Mouse (Mus musculus): ENCODE data around the gene Sh3d21. TPM values are rescaled to one million over a fixed set of nuclear protein-coding genes. Genes with fewer than 3 reads are reported as not detected.

Gene Sh3d21
- polyA plus RNA-seq, 1 experiment: 3.6 TPM

DNA sequence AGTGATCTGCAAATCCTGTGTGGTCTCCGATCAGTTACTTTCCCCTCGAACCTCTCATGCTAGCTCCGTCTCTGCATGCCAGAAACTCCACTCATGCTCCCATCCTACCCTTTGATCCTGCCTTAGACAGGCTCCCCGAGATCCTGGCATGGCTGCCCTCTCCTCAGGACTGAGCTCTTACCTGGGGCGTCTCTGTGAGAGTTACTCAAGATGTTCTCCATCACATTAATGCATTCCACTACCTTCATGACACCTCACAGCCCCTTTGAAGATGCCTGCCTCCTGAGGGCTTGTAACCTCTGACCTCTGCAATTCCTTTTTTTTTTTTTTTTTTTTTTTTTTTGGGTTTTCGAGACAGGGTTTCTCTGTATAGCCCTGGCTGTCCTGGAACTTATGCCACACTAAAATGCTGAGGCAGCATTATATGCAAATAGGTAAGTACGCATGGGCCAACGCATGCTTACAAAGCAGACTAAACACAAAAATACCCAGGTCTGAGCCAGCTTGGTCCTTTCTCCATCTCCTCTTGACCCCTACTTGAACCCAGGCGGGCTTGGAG lies 16.2 kb downstream of the Sh3d21 start:
- no peak for DNase-seq (ENCODE audit: low read depth)

DNA sequence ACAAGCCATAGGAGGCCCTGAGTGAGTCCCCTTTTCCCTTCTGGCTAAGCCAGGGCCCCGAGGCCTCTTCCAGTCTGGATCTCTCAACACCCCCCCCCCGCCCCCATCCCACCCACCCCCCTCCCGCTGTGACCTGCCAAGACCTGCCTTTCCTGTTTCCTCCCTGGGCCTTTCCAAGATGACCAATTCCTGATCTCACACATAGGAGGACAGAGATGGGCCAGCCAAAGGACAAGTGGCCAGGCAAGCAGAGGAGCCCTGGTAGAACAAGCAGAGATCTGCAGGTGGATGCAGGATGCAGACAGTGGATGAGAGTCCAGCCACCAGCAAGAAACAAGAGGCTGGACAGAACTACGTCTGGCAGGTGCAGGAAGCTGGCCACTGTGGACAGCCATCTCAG lies 17.9 kb downstream of the Sh3d21 start:
- DNase-seq (ENCODE audit: low read depth): no peak

DNA sequence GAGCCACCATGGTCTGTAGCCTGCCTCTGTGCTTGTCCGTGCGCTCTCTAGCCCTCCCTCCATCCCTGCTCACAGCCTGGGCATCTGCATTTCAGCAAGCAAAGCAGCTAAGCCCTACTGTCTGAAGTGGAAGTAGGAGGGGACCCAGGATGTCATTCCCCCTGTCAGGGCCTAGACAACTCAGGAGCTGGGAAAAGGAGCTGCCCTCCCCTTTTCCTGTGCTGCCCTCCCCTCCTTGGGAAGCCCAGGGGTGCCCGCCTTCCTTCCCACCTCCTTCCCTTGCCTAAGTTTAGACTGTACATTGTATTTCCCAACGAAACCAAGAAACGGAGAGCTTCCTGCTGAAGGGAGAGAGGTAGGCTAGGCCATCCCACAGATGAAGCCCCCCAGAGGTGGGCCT lies 22.3 kb downstream of the Sh3d21 start:
- no peak for DNase-seq (ENCODE audit: low read depth)

DNA sequence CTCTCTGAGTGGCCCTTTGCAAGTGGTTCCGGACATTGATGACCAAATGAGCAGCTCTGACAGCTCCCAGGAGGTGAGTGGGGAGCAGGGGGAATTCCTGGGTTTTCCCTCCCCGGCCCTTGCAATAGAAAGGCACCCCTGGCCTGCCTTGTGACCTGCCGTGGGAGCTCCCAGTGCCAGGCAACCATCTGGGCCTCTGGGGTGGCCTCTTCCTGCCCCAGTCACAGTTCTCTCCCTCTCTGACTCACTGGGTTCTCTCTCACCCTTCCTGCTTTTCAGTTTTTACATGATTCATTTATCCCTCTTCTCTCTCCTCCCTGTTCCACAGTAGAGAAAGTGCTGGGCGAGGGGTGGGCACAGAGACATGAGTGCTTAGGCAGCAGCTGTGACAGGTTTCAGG lies 25.5 kb downstream of the Sh3d21 start:
- DNase-seq (ENCODE audit: low read depth): no peak

DNA sequence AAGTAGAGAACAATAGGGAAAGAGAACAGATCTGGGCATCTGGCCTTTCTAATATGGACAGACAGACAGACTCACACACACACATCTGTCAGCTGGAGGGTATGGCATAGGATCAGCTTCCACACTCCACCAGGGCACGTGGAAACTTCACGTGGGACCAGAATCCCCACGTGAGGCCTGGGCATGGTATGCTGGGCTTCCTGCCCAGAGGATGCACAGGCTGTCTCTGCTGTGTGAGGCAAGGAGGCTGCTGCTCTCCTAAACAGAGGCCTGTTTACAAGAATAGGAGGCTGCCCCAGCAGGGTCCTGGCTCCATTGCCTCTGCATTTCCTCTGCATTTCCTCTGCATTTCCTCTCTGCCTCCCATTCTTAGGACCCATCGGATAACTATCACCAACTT lies 28.7 kb downstream of the Sh3d21 start:
- no peak for DNase-seq (ENCODE audit: low read depth)

DNA sequence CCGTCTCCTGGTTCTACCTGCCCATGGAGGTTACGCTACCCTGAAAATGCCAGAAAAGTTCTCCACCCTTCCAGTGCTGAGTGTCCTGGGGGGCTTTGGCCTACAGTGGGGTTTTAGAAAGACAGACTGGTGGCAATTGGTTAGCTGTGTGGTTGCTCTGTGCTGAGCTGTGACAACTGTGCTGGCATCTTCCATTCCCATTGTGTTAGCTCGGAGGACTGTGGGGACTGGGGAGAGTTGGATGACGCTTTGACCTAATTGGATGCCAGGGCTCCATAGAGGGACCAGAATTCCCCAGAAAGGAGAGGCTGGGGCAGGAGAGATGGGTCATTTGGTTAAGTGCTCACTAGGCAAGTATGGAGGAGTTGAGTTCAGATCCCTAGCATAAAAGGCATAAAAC lies 29.1 kb downstream of the Sh3d21 start:
- no peak for DNase-seq (ENCODE audit: low read depth)

DNA sequence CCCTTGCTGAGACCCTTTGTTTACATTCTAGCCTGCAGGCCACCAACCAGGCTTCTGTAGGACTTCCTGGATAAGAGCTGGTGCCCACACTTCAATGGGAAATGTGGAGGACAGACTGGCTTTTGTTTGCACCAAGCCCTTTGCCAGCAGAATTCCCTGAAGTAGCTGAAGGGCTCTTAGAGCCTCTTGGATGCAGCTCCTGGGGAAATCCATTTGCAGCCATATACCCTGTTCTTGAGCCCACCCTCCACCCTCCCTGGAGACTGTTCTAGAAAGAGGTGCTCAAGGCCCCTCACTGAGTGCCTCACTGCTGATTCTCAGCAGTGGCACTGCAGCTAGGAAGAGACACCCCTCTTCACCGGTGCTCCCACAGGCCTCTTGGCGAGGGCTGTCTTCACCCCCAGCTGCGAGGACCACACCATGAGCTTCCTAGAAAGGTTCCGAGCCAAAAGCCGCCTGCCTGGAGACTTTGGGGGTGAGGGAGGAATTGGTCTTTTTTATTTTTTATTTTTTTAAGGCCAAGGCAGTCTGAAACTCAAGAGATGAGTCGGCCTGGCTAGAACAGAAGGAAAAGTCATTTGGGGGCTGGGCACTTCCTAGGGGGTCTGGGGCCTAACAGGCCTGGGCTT lies 30.5 kb downstream of the Sh3d21 start:
- no peak for DNase-seq (ENCODE audit: low read depth)

DNA sequence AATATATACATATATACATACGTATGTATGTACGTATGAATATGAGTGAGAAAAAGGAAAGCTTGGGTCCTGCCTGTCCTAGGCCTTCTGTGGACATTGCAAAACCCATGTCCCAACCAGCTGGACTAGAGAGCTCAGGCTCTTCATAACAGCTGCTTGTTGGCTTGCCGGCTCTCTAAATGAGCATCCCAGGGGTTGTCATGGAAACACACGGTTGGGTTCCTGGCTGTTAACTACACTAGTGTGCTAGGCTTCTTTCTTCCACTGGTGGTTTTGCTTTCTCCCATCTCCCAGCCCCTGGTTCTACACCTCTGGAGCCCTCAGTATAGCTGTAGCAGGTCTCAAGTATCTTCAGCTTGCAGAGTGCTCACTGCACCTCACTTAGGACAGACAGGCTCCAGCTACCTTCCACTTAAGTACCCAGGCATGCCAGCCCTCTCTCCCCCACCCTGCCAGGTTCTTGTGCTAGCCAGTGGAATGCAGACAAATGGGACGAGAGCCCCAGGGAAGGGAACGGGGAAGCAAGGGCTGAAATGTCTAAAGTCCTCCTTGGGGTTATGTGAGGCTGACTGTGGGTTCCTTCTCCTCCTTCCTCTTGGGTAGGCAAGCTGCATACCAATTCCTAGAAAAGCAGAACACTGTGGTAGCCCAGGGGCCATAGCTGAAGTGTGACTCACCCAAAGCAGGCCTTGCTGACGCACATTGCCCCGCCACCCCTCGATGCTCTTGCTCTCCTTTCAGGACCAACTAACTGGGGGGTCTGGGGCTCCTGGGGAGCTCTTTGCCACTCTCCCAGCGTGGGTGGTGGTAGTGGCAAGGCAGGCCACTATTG lies 31.8 kb downstream of the Sh3d21 start:
- no peak for DNase-seq (ENCODE audit: low read depth)

DNA sequence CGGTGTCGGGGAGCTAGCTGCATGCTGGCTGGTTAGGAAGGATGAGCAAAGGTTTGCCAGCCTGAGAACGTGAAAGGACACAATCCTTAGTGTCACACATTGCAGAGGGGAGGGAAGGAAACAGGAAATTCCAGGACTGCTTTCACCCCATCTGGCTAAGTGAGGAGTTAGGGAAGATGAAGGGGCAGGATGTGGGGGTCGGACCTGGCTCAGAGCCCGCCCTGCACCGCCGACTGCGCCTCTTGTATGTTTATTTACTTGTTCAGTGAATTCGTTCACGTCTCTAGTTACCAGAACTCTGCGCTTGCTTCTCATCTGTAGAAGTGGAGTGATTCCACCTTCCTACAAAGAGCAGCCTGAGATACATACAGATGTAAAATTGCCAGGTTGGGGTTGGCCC lies 32.8 kb downstream of the Sh3d21 start:
- DNase-seq (ENCODE audit: low read depth): no peak

DNA sequence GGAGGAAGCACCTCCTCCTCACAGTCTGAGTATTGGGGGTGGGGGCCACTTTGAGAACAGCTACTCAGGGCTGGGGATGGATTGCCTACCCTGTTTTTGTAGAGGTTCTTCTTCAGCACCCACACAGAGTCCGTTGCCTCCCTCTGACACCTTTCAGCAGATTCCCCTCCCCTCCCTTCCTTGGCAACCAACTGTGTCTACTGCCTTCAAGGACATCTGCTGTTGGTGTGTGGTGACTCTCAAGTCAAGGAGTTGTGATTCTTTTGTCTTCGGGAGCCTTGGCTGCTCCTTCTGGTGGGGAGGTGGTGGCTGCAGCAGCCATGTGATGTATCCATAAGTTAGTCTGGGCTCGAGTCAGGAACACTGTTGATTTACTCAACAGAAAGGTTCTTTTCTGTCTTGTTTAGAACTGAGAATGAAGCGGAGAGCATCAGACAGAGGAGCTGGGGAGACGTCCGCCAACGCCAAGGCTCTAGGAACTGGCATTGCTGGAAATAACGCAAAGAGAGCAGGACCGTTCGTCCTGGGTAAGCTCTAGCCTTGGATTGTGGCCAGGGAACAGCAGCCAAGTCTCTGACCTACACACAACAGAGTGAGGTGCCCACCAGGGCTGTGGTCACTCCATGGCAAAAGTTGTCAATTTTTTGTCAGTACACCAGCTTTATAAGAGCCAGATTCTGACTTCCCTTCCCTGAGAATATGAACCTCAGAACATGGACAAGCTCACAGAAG lies 39.8 kb downstream of the Sh3d21 start:
- DNase-seq (ENCODE audit: low read depth): no peak

DNA sequence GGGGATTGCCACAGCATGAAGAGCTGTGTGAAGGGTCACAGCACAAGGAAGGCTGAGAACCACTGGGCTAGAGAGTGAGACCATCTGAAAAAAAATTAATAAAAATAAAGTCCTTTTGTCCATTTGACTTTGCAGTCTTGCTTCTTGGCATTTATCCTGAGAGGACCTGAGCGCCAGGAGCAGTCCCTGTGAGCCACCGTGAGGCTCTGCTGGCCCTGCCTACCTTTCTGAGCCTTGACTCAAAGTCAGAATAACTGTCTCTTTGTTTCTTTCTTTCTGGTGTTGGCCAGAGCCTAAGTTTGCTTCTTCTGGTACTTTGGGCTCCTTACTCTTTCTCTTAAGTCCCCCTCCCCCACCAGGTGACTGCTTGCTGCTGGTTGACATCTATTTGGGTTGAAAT lies 42.8 kb downstream of the Sh3d21 start:
- no peak for DNase-seq (ENCODE audit: low read depth)

DNA sequence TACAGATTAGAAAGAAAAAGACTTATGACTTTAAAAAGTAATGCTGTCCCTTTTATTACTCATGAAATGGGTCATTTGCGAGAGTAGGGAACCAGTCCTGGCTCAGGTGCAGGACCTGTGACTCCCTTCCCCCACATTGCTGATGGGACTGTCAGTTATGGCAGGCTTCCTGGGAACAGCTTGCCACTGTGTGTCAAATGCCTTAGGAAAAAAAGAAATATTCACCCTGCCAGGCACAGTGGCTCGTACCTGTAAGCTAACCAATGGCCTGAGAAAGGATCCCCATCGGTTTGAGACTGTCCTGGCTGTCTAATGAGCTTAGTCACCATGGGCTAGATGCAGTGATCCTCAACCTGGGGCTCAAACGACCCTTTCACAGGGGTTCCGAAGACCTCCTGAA lies 43.2 kb downstream of the Sh3d21 start:
- DNase-seq (ENCODE audit: low read depth): no peak

DNA sequence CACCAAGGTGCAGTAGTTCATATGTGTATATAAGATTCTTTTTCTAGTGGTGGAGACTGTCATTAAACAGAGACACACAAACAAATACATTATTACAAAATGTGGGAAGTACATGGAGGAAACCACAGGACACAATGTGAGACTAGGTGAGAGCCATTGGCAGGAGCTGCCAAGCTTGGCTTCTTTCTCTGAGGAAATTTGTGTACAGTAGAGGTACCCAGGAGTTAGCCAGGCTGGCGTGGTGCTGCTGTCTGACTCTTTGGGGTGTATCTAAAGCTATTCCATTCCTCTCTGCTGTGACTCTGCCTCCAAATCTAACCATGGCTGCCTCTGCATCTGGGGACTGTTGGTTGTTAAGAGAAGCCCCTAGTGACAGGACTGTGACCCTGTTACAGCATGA lies 44.2 kb downstream of the Sh3d21 start:
- no peak for DNase-seq (ENCODE audit: low read depth)

DNA sequence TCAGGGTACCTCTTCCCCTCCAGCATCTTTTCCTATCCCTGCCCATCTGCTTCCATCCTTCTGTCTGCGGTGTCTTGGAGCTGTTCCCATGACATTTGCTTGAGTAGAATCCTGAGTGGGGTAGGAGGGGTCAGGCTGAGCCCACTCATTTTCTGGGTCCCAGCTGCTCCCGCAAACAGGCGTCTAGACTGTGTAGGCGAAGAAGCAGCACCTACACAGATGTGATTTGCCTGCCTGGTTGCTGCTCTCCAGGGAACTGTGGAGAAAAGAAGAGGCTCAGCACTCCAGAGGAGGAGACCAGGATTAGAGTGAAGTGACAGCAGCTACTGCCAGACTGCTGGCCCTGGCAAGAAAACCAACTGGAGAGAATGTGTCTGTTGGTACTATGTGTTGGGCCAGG lies 44.6 kb downstream of the Sh3d21 start:
- no peak for DNase-seq (ENCODE audit: low read depth)

DNA sequence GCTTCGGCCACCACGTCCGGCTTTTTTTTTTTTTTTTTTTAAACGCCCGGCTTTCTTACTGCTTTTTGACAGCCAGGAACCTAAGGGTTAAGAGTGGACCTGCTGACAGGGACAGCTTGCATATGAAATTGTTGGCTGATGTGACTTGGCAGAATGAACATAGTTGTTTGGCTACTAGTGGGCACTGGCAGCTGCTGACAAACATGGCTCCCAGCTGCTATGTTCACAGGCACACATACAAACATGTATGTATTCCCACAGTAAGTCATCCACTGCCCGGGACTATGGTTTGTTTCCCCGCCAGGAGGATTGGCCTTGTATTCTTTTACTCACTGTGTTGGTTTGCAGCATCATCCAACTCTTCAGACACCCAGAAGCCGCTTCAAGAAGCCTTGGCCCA lies 46.2 kb downstream of the Sh3d21 start:
- DNase-seq (ENCODE audit: low read depth): no peak

DNA sequence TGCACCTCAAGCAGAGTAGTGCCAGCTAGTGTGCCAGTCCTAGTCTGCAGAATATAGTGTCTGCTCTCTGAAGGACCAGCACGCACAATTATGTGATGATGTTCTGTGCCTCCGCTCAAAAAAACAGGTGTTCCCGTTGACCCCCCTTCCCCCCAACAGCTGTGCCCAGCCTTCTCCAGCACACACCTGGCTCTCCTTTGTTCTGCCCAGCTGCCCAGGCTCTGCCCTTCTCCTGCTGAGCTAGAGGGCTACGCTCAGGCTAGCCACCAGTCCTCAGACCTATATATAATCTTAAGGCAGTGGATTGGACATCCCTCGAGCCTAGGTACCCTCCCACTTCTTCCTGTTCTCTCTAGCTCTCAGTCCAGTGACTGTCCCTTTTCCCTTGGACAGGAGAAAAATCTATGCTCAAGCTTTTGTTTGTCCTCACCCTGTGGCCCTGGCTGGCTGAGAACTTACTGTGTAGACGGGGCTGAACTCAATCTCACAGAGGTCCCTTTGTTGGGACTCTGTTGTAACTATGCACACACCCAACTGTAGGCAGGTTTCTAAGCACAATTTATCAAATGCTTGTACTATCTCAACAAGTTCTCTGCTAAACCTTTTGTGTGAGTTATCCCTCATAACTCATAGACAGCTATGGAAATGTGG lies 47.3 kb downstream of the Sh3d21 start:
- DNase-seq (ENCODE audit: low read depth): no peak

DNA sequence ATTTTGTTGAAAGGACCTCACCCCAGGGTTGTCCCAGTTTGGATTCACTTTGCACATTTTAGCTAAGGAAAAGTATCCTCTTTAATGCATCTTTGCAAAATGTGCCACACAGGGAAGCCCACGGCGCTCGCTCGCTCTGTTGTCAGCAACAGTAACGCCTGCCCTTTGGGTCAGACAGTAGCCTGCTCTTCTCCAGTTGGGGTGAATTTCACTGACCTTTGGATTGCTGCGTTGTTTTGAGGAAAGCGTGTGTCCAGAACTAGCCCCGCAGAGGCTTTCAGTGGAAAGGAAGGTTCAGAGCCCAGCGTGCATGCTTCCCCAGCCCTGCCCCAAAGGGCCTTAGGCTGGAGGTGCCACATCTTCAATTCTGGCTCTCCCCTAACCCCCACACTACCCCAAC lies 47.9 kb downstream of the Sh3d21 start:
- no peak for DNase-seq (ENCODE audit: low read depth)

DNA sequence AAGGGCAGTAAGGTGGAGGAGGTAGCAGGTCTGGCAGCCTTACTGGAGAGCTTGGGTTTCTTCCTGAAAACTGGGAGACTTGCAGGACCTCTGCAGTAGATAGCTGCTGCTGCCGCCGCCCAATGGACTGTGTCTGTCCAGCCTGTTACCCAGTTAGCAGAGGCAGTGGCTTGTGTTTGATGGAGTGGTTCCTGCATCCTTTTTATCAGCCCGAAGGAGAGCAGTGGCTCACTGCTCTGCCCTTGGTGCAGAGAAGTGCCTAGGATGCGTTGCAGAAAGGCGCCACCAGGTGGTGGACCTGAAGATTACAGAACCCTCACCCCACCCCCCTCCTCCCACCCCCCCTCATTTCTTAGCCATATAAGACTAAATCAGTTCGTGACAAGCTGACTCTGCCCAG lies 49.3 kb downstream of the Sh3d21 start:
- DNase-seq (ENCODE audit: low read depth): no peak

DNA sequence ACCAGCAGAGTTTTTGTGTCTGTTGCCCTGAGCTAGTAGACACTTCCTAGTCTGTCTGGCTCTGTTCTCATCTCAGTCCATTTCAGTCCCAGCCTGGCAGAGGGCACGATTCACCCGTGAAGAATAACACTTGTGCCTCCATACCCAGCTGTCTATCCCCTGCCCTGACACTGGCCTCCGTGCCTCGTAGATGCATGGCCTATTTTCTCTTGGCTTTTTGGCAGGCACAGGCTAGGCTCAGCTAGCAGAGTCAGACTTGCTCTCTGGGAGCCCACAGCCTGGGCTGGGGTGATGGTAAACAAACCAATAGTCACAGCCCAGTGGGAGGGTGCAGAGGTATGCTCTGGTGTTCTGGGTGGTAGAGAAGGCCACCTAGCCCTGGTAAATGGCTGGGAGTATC lies 50.0 kb downstream of the Sh3d21 start:
- DNase-seq (ENCODE audit: low read depth): no peak

DNA sequence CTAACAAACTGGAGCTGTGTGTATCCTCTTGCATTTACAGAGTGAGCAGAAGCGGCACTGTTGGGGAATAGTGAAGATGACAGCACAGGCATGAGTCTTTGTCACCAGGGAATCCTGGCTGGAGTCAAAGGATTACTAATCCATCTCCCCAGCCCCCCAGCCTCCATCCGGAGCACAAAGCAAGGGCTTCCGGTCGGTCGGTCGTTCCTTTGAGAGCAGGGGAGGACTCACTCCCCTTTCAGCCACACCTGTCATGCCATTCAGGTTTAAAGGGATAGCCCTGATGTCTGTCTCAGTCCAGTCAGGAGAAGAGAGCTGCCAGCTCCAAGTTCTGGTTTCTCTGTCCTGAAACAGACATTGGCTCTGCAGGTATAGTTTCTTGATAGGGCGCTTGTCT lies 52.1 kb downstream of the Sh3d21 start:
- DNase-seq (ENCODE audit: low read depth): no peak

DNA sequence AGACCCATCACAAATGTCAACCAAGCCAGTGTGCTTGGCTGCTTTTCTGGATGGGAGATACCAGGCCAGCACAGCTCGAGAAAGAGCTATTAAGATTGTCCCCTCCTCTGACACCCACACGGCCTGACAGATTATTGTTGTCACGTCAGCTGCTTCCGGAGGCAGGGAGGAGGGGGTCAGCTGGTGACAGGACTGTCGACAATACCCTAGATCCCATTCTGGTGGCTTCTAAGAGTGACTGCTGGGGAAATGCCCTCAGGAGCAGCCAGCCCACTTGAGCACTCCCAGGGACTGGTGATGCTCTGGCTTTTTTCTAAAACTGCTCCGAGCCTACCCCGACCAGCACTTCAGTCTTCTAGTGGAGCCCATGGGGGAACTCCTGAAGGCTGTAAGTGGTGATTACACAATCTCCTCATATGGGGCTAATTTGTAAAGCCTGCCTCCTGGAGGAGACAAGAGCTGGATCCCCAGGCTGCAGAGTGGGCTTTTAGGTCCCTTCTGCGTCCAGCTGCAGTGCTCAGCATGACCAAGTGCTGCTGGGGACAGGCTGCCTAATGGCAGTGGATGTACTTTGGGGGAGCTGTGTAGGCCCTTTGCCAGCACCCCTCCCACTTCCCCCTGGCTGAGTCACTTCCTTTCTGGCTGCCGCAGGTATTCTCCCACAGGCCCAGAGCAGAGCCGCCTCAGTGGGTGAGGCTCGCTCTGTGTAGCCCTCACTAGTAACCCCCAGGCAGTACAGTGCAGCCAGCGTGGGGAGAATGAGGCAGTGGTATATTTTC lies 52.7 kb downstream of the Sh3d21 start:
- DNase-seq (ENCODE audit: low read depth): no peak

All from gonadal fat pad, adult 2 months (tissue).